Comparison of ENCODE assay signal across 8 mouse cellular contexts in genomic region chr15:99074019-99074599, GRCm38 (mm10). TPM values are rescaled to one million over a fixed set of nuclear protein-coding genes. Genes with fewer than 3 reads are reported as not detected.
DNase-seq lines count a peak whose midpoint lies in the region; ATAC-seq lines count a peak whose summit lies in the region.

Gene Troap (plus strand): TSS chr15:99074575.

- peaks cover 2% of the 10 kb centered on the region; the same call in 1 of the 2 replicates for H3K27me3 ChIP-seq in heart, embryonic 14.5 days (ENCODE audit: control insufficient read depth, insufficient read depth, low read length)
- H3K27me3 ChIP-seq in hindbrain, embryonic 10.5 days (ENCODE audit: insufficient read depth, poor library complexity, severe bottlenecking), result no peaks in the 10 kb centered on the region

- H3K27ac ChIP-seq in heart, embryonic 14.5 days (replicated peaks in 1 of 2; ENCODE audit: control insufficient read depth in 1 of 2, insufficient read depth in 1 of 2, low read depth in 2 of 2, low read length in 2 of 2), result peak within 1 kb of the TSS; percentile 91 to 94
- peak within 1 kb of the TSS; percentile 97 for H3K27ac ChIP-seq in hindbrain, embryonic 10.5 days

- no peak for DNase-seq in heart, adult 11 months
- peak; percentile 50 for DNase-seq in MN1 (ENCODE audit: low spot score)
- DNase-seq in hindbrain, embryonic 10.5 days (ENCODE audit: low spot score), result no peak
- no peak for DNase-seq in urinary bladder, postnatal 36 days (ENCODE audit: low spot score in 2 of 2)
- DNase-seq in B cell, adult 2 months, result no peak

- no peaks in the 10 kb centered on the region for H3K9me3 ChIP-seq in heart, embryonic 14.5 days (ENCODE audit: control insufficient read depth, low read length)
- H3K9me3 ChIP-seq in hindbrain, embryonic 10.5 days, result no peaks in the 10 kb centered on the region

- WGBS in heart, embryonic 14.5 days, result 19% methylated on average over 9 of the region's 9 CpGs
- WGBS in hindbrain, embryonic 10.5 days, result 21% methylated on average over 9 of the region's 9 CpGs

- peaks cover 10 to 23% of the 10 kb centered on the region in 2 experiments for H3K4me1 ChIP-seq in heart, embryonic 14.5 days (ENCODE audit: control insufficient read depth in 2 of 2, insufficient read depth in 2 of 2, low read length in 2 of 2)
- H3K4me1 ChIP-seq in hindbrain, embryonic 10.5 days (replicated peaks), result peaks cover 39% of the 10 kb centered on the region

- peaks cover 24% of the 10 kb centered on the region for H3K36me3 ChIP-seq in heart, embryonic 14.5 days (ENCODE audit: control insufficient read depth, insufficient read depth, low read length)
- H3K36me3 ChIP-seq in hindbrain, embryonic 10.5 days, result peaks cover 27% of the 10 kb centered on the region

- peak within 1 kb of the TSS; percentile 51 to 77 for H3K4me3 ChIP-seq in heart, embryonic 14.5 days (ENCODE audit: control insufficient read depth in 1 of 2, insufficient read depth in 1 of 2, low read depth in 1 of 2, low read length in 2 of 2)
- H3K4me3 ChIP-seq in hindbrain, embryonic 10.5 days, result peak within 1 kb of the TSS; percentile 81

- H3K9ac ChIP-seq in heart, embryonic 14.5 days (ENCODE audit: low read length), result peak within 1 kb of the TSS; percentile 85

- ATAC-seq in heart, embryonic 14.5 days (ENCODE audit: insufficient number of reproducible peaks, insufficient read depth, low FRiP score, low read depth), result peak; percentile 15; the same call in 1 of the 2 replicates
- no peak for ATAC-seq in megakaryocyte progenitor cell, adult 5-6 weeks (replicated peaks; ENCODE audit: poor library complexity)
- no peak for ATAC-seq in monocyte, adult 5-6 weeks (replicated peaks; ENCODE audit: insufficient number of reproducible peaks, low FRiP score, low TSS enrichment, poor library complexity, severe bottlenecking)

- H3K4me2 ChIP-seq in heart, embryonic 14.5 days (ENCODE audit: low read length), result peak within 1 kb of the TSS; percentile 95

RNA-seq across cellular contexts. Expression of gene Troap, which starts in this region (rescaled TPM):
- 14.8 and 16.5 TPM in 2 replicates for polyA plus RNA-seq in heart, embryonic 14.5 days (2014; fragmentation: Nextera tagmentation; extraction: Ambion mirVana)
- polyA plus RNA-seq in hindbrain, embryonic 10.5 days (2016; fragmentation: Nextera tagmentation; extraction: Ambion mirVana), result 41.6 and 46.8 TPM in 2 replicates
- 28.0 and 30.5 TPM in 2 replicates for total RNA-seq in megakaryocyte progenitor cell, adult 5-6 weeks (2015)
- total RNA-seq in megakaryocyte progenitor cell, adult 5-6 weeks (2017), result 19.8 and 25.7 TPM in 2 replicates
- total RNA-seq in monocyte, adult 5-6 weeks (2017), result 2.3 to 3.6 TPM in 2 of 3 replicates, not detected in the other
